13 mouse cellular contexts compared by ENCODE assay signal in the genomic region with DNA sequence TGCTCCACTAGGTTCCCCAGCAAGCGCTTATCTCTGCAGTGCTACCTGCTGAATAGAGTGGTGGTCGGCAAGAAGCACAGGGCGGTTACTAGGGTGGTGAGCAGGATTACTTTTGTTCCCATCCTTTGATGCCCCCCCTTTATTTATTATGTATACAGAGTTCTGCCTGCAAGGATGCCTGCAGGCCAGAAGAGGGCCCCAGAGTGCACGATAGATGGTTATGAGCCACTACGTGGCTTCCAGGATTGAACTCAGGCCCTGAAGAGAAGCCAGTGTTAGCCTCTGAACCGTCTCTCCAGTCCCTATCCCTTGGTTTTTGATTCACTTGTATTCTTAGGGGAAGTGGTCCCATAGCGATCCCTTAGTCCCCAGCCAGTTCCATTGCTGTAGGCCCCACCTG. TPM values are rescaled to one million over a fixed set of nuclear protein-coding genes. Genes with fewer than 3 reads are reported as not detected.
DNase-seq lines count a peak whose midpoint lies in the region; ATAC-seq and TF ChIP-seq lines count a peak whose summit lies in the region.
"Had no signal": no experiment of that assay in that cellular context is flagged by ENCODE, and none has a peak within 500 bp of the region (broad histone marks: within the 10 kb centered on the region; RNA-seq: fewer than 3 reads in every experiment).

No protein-coding gene starts in this region.

- WGBS in kidney, postnatal 0 days = 79% methylated on average over 7 of the region's 7 CpGs
- 80% methylated on average over 7 of the region's 7 CpGs for whole genome bisulfite sequencing in midbrain, embryonic 16.5 days

- TF ChIP-seq POLR2A in CH12.LX (IDR thresholded peaks at IDR 0.05; ENCODE audit: low read depth, low read length) = no peak

- in situ Hi-C loops in CH12.LX (cut with MboI; ENCODE audit: low pct_ligation_motif_present, low pct_unique_long_range_greater_than_20kb, low sequenced_read_pairs) = loop anchor here (5.0 kb wide), 1 partner anchor 876 kb away; no protein-coding TSS in a partner anchor

- H3K27ac ChIP-seq in kidney, postnatal 0 days = no peak overlapping the region
- H3K27ac ChIP-seq in CH12.LX (ENCODE audit: insufficient read depth, low read depth) = no peak overlapping the region
- H3K27ac ChIP-seq in midbrain, embryonic 16.5 days (ENCODE audit: low read length) = no peak overlapping the region
- H3K27ac ChIP-seq: embryonic facial prominence, embryonic 10.5 days; midbrain, embryonic 13.5 days had no signal

- no peak overlapping the region for H3K9ac ChIP-seq in kidney, postnatal 0 days (ENCODE audit: low read depth, low read length)
- no peak overlapping the region for H3K9ac ChIP-seq in CH12.LX (ENCODE audit: insufficient read depth, low read depth)
- H3K9ac ChIP-seq in midbrain, embryonic 16.5 days (ENCODE audit: low read depth, low read length) = no peak overlapping the region
- H3K9ac ChIP-seq: midbrain, embryonic 13.5 days had no signal

- 0 out of 2 replicates have a peak, but pooled peaks cover 2% of the 10 kb centered on the region for H3K79me2 ChIP-seq in CH12.LX (replicated peaks; ENCODE audit: control insufficient read depth, extremely low read depth, insufficient read depth, poor library complexity, severe bottlenecking)

- no peak for DNase-seq in kidney, postnatal 0 days (ENCODE audit: low spot score)
- DNase-seq in kidney, adult 9 months = no peak
- peak; percentile 44 for DNase-seq in CH12.LX (ENCODE audit: extremely low read depth)
- peak; percentile 7 for DNase-seq in T-cell, adult 2 months (ENCODE audit: low spot score)
- DNase-seq in naive thymus-derived CD4-positive, alpha-beta T cell, adult 2 months (ENCODE audit: low read depth) = peak; percentile 30
- DNase-seq in spleen, postnatal 14 days (ENCODE audit: low spot score in 2 of 2) = no peak
- DNase-seq: gastrocnemius, postnatal 10 days; kidney, adult 11 months; left cerebral cortex, postnatal 4 days; retina, postnatal 1 day had no signal

- TF ChIP-seq CTCF in kidney, postnatal 0 days (IDR thresholded peaks at IDR 0.05; ENCODE audit: low read depth) = peak; percentile 43; the same call in 1 of the 2 replicates
- TF ChIP-seq CTCF in CH12.LX (conservative IDR thresholded peaks at IDR 0.05 in 1 of 2, IDR thresholded peaks at IDR 0.05 in 1 of 2; ENCODE audit: low read depth in 2 of 2, low read length in 2 of 2) = peak in 1 of 2 experiments; percentile 59; a peak in 2 of 4 replicates

- H3K27me3 ChIP-seq in kidney, postnatal 0 days (ENCODE audit: insufficient read depth, low read length) = no peaks in the 10 kb centered on the region
- no peaks in the 10 kb centered on the region for H3K27me3 ChIP-seq in CH12.LX (replicated peaks)
- H3K27me3 ChIP-seq in midbrain, embryonic 16.5 days (ENCODE audit: control insufficient read depth, insufficient read depth, low read depth, low read length) = no peaks in the 10 kb centered on the region
- H3K27me3 ChIP-seq: midbrain, embryonic 13.5 days had no signal

- dilution Hi-C loops in CH12.LX (cut with MboI; ENCODE audit: extremely low pct_ligation_motif_present, extremely low pct_unique_long_range_greater_than_20kb, low sequenced_read_pairs) = no loop called here

- no peaks in the 10 kb centered on the region for H3K9me3 ChIP-seq in kidney, postnatal 0 days (replicated peaks; ENCODE audit: low read length)
- H3K9me3 ChIP-seq in CH12.LX (replicated peaks; ENCODE audit: low read length) = no peaks in the 10 kb centered on the region
- no peaks in the 10 kb centered on the region for H3K9me3 ChIP-seq in midbrain, embryonic 16.5 days (replicated peaks; ENCODE audit: control insufficient read depth, low read length, poor library complexity, severe bottlenecking)
- H3K9me3 ChIP-seq: embryonic facial prominence, embryonic 10.5 days; midbrain, embryonic 13.5 days had no signal

- no peak overlapping the region for H3K4me2 ChIP-seq in kidney, postnatal 0 days (ENCODE audit: low read length)
- H3K4me2 ChIP-seq in CH12.LX (ENCODE audit: insufficient read depth, low read depth, poor library complexity, severe bottlenecking) = no peak overlapping the region
- no peak overlapping the region for H3K4me2 ChIP-seq in midbrain, embryonic 16.5 days (ENCODE audit: low read length)
- H3K4me2 ChIP-seq: midbrain, embryonic 13.5 days had no signal

- no peak overlapping the region for H3K4me3 ChIP-seq in kidney, postnatal 0 days (replicated peaks; ENCODE audit: low read depth, low read length)
- H3K4me3 ChIP-seq in CH12.LX (replicated peaks in 1 of 3; ENCODE audit: low read depth in 2 of 3, low read length in 2 of 3, poor library complexity in 1 of 3) = no peak overlapping the region
- H3K4me3 ChIP-seq in midbrain, embryonic 16.5 days (ENCODE audit: low read depth, low read length) = no peak overlapping the region
- H3K4me3 ChIP-seq: embryonic facial prominence, embryonic 10.5 days; midbrain, embryonic 13.5 days had no signal

- H3K4me1 ChIP-seq in kidney, postnatal 0 days (replicated peaks; ENCODE audit: insufficient read depth, low read length) = no peaks in the 10 kb centered on the region
- H3K4me1 ChIP-seq in CH12.LX (ENCODE audit: control insufficient read depth in 1 of 2, insufficient read depth in 2 of 2) = peaks cover 4 to 38% of the 10 kb centered on the region in 2 experiments
- H3K4me1 ChIP-seq in midbrain, embryonic 16.5 days (ENCODE audit: control insufficient read depth, insufficient read depth, low read length) = no peaks in the 10 kb centered on the region
- H3K4me1 ChIP-seq: midbrain, embryonic 13.5 days had no signal

- peak; percentile 14 for TF ChIP-seq RAD21 in CH12.LX (IDR thresholded peaks at IDR 0.05; ENCODE audit: low read depth, low read length)

- ATAC-seq in kidney, postnatal 0 days (replicated peaks; ENCODE audit: low FRiP score, low read depth) = no peak
- no peak for ATAC-seq in midbrain, embryonic 16.5 days
- ATAC-seq: midbrain, embryonic 13.5 days had no signal

- H3K36me3 ChIP-seq in kidney, postnatal 0 days (ENCODE audit: insufficient read depth, low read length) = no peaks in the 10 kb centered on the region
- peaks cover 0 to 21% of the 10 kb centered on the region in 2 experiments for H3K36me3 ChIP-seq in CH12.LX (replicated peaks in 1 of 2; ENCODE audit: control insufficient read depth in 1 of 2, insufficient read depth in 1 of 2, low read length in 1 of 2)
- no peaks in the 10 kb centered on the region for H3K36me3 ChIP-seq in midbrain, embryonic 16.5 days (ENCODE audit: control insufficient read depth, insufficient read depth, low read length)
- H3K36me3 ChIP-seq: midbrain, embryonic 13.5 days had no signal

- TF ChIP-seq EP300 in CH12.LX (IDR thresholded peaks at IDR 0.05; ENCODE audit: low read length) = no peak

TF ChIP-seq in CH12.LX, 34 proteins besides CTCF, POLR2A, EP300 and RAD21:
- TF ChIP-seq MAX (IDR thresholded peaks at IDR 0.05; ENCODE audit: low read length) (no peak), SMC3 (IDR thresholded peaks at IDR 0.05; ENCODE audit: low read depth, low read length) (peak; percentile 41)

RNA-seq across cellular contexts. Expression of gene Depdc1b, which starts 25.5 kb away (rescaled TPM):
- polyA plus RNA-seq in kidney, postnatal 0 days (2015; fragmentation: Nextera tagmentation; extraction: Ambion mirVana) = 4.1 and 5.9 TPM in 2 replicates
- total RNA-seq in CH12.LX (2012; rRNA removed) (11.1 and 12.8 TPM in 2 replicates), CH12.LX (2014; rRNA removed) (16.3 and 17.8 TPM in 2 replicates)
- 13.8 and 15.7 TPM in 2 replicates for polyA plus RNA-seq in CH12.LX (2012; ENCODE audit: insufficient read length, low read depth)
- 1.6 and 1.8 TPM in 2 replicates for polyA plus RNA-seq in midbrain, embryonic 16.5 days (2015; fragmentation: Nextera tagmentation; extraction: Ambion mirVana)

Comparison
In these comparisons a context has a peak if more than half of its experiments do, and no peak if none do; other contexts are left out.
1. DNase-seq: peak in CH12.LX (single experiment), T-cell, adult 2 months (single experiment) and naive thymus-derived CD4-positive, alpha-beta T cell, adult 2 months (single experiment); none in kidney, postnatal 0 days (single experiment), kidney, adult 9 months (single experiment) and spleen, postnatal 14 days (0 of 2).